Mouse (Mus musculus): ENCODE results near the gene Atp10a. TPM values are rescaled to one million over a fixed set of nuclear protein-coding genes. Genes with fewer than 3 reads are reported as not detected.
A peak's percentile ranks its signal among the peaks of the same experiment; 100 is the strongest.

Gene Atp10a
- polyA plus RNA-seq, 1 experiment from 2014 or later: 2.4 TPM

DNA sequence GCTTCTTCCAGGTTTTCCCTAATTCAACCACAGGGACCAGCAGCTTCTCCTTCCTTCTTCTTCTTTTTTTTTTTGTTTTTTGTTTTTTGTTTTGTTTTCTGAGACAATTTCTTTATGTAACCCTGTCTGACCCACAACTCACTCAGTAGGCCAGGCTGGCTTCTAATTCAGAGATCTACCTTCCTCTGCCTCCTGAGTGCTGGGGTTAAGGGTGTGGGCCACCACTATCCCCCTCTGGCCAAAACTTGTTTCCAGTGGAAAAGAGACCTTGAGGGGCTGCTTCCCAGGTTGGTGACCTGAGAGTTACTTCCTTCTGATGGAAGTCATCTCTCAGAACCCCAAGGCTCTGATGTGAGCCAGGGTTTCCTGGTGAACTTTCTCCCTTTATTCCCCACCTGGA, 4.1 kb downstream of the Atp10a start:
- no peak for ATAC-seq (ENCODE audit: low FRiP score, low read depth)
- peaks cover 21% of the 10 kb centered on the region for H3K27me3 ChIP-seq
- H3K4me2 ChIP-seq (replicated peaks): no peak overlapping the region
- H3K36me3 ChIP-seq: no peaks in the 10 kb centered on the region
- H3K4me1 ChIP-seq: peaks cover 5% of the 10 kb centered on the region
- H3K9me3 ChIP-seq: no peaks in the 10 kb centered on the region
- H3K9ac ChIP-seq (replicated peaks): no peak overlapping the region
- H3K27ac ChIP-seq (replicated peaks): no peak overlapping the region
- H3K4me3 ChIP-seq: no peak overlapping the region

DNA sequence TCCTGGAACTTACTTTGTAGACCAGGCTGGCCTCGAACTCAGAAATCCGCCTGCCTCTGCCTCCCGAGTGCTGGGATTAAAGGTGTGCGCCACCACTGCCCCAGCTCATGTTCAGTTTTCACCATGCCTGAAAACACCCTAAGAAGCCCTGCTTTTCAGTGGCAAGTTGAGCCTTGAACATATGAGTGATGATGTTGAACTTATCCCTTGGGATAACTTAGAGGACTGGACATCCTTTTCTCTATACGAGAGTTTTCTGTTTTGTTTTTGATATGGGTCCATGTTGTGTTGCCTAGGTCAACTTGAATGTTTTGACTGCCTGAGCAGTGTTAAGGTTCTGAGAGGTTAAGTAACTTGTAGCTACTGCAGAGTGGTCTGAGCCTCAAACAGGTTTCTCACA, 4.7 kb downstream of the Atp10a start:
- no peak for ATAC-seq (ENCODE audit: low FRiP score, low read depth)
- no peak overlapping the region for H3K4me3 ChIP-seq
- WGBS: 91% methylated on average over 5 of the region's 5 CpGs
- H3K27me3 ChIP-seq: peaks cover 21% of the 10 kb centered on the region
- peaks cover 5% of the 10 kb centered on the region for H3K4me1 ChIP-seq
- no peaks in the 10 kb centered on the region for H3K9me3 ChIP-seq
- H3K36me3 ChIP-seq: no peaks in the 10 kb centered on the region
- no peak overlapping the region for H3K9ac ChIP-seq (replicated peaks)
- H3K27ac ChIP-seq (replicated peaks): no peak overlapping the region
- H3K4me2 ChIP-seq (replicated peaks): no peak overlapping the region

DNA sequence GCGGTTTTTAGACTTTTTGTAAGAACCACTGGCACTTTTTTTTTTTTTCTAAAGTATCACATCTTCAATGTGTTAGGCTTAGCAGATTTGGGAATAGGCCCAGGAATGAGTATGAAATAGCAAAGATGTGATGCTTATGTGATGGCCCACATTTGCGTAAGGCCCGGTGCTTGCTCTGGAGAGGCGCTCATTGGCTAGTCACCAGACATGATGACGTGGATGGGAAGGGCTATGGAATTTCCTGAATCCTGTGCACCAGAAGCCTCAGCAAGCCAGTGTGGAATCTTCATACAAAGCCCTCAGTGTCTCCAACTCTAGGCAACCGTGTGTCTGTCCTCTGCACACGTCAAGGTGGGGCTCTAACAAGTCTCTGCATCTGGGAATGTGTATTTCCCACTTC, 5.1 kb downstream of the Atp10a start:
- Histone ChIP-seq H3K27ac (replicated peaks) (no peak overlapping the region), H3K4me1 (peaks cover 5% of the 10 kb centered on the region), H3K27me3 (peaks cover 21% of the 10 kb centered on the region), H3K4me3 (no peak overlapping the region), H3K9ac (replicated peaks) (no peak overlapping the region), H3K36me3 (no peaks in the 10 kb centered on the region), H3K4me2 (replicated peaks) (no peak overlapping the region), H3K9me3 (no peaks in the 10 kb centered on the region)
- WGBS: 91% methylated on average over 7 of the region's 7 CpGs
- ATAC-seq (ENCODE audit: low FRiP score, low read depth): no peak

DNA sequence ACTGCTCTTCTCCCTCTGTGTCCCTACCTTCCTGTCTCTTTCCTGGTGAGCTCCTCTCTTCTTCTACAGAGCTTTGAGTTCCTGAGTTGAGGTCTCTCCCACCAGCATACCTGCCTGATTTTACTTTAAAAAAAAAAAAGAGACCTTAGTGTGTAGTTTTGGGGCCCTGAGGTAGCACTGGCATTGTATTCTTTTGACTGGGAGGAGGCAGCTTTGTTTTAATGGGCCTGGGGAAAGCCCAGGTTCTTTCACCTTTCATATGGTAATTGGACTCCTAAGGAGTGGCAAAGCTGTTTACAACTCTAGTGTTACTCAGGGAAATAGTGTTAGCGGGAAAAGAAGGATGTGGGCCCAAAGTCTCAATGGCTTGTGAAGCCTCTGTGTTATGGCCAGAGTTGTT, 12.7 kb downstream of the Atp10a start:
- 19% methylated on average over 1 of the region's 1 CpGs for WGBS
- H3K4me2 ChIP-seq (replicated peaks): no peak overlapping the region
- H3K27ac ChIP-seq (replicated peaks): no peak overlapping the region
- H3K4me1 ChIP-seq: peaks cover 7% of the 10 kb centered on the region; the same call in 1 of the 2 replicates
- no peaks in the 10 kb centered on the region for H3K27me3 ChIP-seq
- no peak overlapping the region for H3K9ac ChIP-seq (replicated peaks)
- no peak for ATAC-seq (ENCODE audit: low FRiP score, low read depth)
- no peak overlapping the region for H3K4me3 ChIP-seq
- H3K36me3 ChIP-seq: no peaks in the 10 kb centered on the region
- no peaks in the 10 kb centered on the region for H3K9me3 ChIP-seq

DNA sequence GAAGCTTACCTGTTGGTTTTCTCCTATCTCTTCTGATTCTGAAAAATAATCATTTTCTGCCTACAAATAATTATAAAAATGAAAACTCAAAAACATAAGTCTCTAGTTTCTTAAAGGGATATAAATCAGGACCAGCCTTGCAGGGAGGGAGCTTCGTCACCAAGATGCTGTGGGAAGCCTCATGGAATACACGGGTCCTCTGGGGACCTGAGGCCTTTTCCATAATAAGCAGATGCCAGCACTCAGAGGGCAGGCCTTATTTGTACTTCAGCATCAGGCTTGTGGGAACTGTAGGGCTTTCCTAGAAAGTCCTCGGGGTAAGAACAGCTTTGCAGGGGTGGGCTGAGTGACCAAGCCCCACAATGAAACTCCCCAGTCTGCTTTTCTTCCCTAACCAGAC, 20.1 kb downstream of the Atp10a start:
- H3K9ac ChIP-seq (replicated peaks): no peak overlapping the region
- H3K27me3 ChIP-seq: no peaks in the 10 kb centered on the region
- H3K9me3 ChIP-seq: no peaks in the 10 kb centered on the region
- H3K4me2 ChIP-seq (replicated peaks): no peak overlapping the region
- H3K4me3 ChIP-seq: no peak overlapping the region
- H3K36me3 ChIP-seq: no peaks in the 10 kb centered on the region
- H3K27ac ChIP-seq (replicated peaks): no peak overlapping the region
- no peak for ATAC-seq (ENCODE audit: low FRiP score, low read depth)
- H3K4me1 ChIP-seq: no peaks in the 10 kb centered on the region
- WGBS: 58% methylated on average over 3 of the region's 3 CpGs

DNA sequence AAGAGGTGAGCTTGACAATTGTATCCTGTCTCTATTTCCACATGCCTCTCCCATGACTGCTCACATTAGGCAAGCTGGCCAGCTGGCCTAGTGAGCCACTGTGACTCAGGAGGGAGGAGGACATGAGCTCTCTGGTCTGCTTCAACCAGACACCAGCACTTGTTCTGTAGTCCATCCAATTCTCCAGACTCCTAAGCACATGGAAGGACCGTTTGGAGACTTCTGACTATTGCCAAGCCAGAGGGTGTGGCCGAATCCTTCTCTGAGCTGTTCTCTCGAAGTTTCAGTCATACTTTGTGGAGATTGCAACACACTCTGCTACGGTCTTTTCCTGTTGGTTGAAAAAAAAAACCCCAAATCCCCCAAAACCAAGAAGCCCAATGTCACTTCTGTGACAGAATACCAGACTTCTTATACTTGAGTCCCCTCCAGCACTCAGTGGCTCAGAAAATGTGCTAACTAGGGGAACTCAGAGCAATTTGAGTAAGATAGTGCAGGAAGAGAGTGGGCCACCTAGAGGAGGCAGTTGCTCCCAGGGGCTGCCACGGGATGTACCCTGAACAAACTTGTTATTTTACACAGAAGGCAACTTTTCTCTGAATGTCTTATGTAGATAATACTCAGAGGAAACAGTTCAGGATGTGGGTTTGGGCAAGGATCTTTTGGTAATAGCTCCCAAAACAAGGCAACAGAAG, 21.3 kb downstream of the Atp10a start:
- Histone ChIP-seq H3K4me3 (no peak overlapping the region), H3K27me3 (no peaks in the 10 kb centered on the region), H3K9ac (replicated peaks) (no peak overlapping the region), H3K27ac (replicated peaks) (no peak overlapping the region), H3K36me3 (no peaks in the 10 kb centered on the region), H3K4me2 (replicated peaks) (no peak overlapping the region), H3K4me1 (no peaks in the 10 kb centered on the region), H3K9me3 (no peaks in the 10 kb centered on the region)
- 75% methylated on average over 5 of the region's 5 CpGs for WGBS
- no peak for ATAC-seq (ENCODE audit: low FRiP score, low read depth)

DNA sequence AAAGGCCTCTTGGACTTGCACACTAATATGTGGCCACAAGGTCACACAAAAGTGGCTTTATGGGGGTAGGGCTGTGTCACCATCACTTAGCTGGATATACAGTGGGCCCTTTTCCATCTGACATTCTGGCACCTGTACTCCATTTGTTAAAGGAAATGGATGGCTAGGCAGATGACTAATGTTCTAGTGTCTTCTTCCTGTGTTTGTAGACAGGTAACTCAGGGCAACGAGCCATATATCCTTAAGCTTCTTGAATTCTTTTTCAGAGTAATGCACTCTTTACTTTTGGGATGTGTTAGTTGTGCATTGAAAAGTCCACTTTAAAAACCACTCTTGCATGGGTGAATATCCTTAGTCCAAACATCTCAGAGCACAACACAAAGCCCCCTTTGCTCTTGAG, 30.0 kb downstream of the Atp10a start:
- Histone ChIP-seq H3K4me2 (replicated peaks) (no peak overlapping the region), H3K9me3 (no peaks in the 10 kb centered on the region), H3K9ac (replicated peaks) (no peak overlapping the region), H3K36me3 (no peaks in the 10 kb centered on the region), H3K27me3 (no peaks in the 10 kb centered on the region), H3K4me1 (peaks cover 5% of the 10 kb centered on the region; the same call in 1 of the 2 replicates), H3K27ac (replicated peaks) (no peak overlapping the region), H3K4me3 (no peak overlapping the region)
- 82% methylated on average over 1 of the region's 1 CpGs for WGBS
- no peak for ATAC-seq (ENCODE audit: low FRiP score, low read depth)

DNA sequence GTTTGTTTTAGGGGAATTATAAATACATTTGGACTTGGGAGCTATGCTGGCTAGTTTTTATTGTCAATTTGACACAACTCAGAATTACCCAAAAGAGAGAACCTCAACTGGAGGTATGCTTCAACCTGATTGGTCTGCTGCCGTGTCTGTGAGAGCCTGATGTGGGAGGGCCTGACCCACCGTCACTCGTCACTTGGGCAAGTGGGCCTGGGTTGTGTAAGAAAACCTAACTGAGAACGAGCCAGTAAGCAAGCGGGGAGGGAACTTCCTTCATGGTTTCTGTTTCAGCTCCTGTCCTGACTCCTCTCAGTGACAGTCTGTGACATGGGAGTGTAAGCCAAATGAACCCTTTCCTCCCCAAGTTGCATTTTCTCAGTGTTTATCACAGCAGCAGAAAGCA, 30.6 kb downstream of the Atp10a start:
- peaks cover 5% of the 10 kb centered on the region; the same call in 1 of the 2 replicates for H3K4me1 ChIP-seq
- H3K27ac ChIP-seq (replicated peaks): no peak overlapping the region
- H3K27me3 ChIP-seq: no peaks in the 10 kb centered on the region
- ATAC-seq (ENCODE audit: low FRiP score, low read depth): no peak
- no peak overlapping the region for H3K4me2 ChIP-seq (replicated peaks)
- H3K9me3 ChIP-seq: no peaks in the 10 kb centered on the region
- H3K9ac ChIP-seq (replicated peaks): no peak overlapping the region
- H3K36me3 ChIP-seq: no peaks in the 10 kb centered on the region
- H3K4me3 ChIP-seq: no peak overlapping the region
- 82% methylated on average over 5 of the region's 5 CpGs for whole genome bisulfite sequencing

DNA sequence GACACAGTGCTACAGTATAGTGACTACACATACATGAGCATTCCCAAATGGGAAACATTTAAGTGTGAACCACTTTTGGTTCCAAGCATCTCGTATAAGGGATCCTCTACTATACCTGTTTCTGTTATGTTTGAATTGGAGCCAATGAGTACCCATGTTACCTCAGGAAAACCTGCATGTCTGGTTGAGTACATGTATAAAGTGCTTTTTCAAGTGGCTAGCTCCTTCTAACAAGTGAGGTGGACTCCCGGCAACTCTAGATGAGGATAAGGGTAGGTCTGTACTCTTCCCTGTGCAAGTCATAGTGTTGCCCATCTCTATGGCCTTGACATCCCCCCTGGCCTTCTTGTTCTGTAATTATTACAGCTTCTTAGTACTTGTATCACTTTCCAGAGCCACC, 31.0 kb downstream of the Atp10a start:
- Histone ChIP-seq H3K36me3 (no peaks in the 10 kb centered on the region), H3K27me3 (no peaks in the 10 kb centered on the region)
- no peak for ATAC-seq (ENCODE audit: low FRiP score, low read depth)

DNA sequence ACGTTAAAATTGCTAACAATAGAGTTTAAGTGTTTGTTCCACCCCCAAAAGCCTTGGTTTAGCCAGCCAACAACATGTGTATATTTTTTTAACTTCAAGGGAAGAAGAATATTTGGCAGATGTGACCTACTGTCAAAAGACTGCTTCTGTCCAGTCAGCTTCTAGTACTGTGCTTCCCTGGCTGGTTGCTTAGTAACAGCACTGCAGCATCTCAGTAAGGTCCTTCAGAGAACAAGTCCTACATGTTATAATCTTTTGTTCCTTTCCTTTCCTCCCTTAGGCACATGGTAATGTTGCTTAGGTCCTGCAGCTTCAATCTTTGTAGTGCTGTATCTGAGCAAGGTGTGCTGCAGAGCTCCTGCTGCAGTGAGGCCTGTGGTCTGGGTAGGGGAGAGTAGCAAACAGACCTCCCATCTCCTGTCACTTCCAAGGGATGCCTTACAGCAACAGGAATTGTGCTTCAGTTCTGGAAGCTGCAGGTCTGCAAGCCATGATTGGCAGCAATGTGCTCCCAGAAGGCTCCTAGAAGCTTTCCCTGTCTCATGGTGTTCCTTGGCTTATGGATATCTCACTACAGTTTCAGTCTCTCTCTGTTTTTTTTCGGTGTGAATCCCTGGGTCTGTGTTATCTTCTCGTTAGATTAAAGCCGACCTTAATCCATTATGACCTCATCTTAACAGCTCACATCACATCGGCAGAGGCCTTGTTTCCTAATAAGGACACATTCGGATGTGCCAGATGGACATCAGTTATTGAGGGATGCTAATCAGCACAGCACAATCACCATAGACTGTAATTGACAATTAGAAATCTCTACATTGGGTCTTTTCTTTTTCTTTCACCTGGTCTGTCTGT, 34.3 kb downstream of the Atp10a start:
- Histone ChIP-seq H3K27ac (replicated peaks) (no peak overlapping the region), H3K36me3 (no peaks in the 10 kb centered on the region), H3K9ac (replicated peaks) (no peak overlapping the region), H3K9me3 (no peaks in the 10 kb centered on the region), H3K4me3 (no peak overlapping the region), H3K27me3 (no peaks in the 10 kb centered on the region), H3K4me2 (replicated peaks) (no peak overlapping the region), H3K4me1 (peaks cover 10% of the 10 kb centered on the region; the same call in 1 of the 2 replicates)
- ATAC-seq (ENCODE audit: low FRiP score, low read depth): peak; percentile 63; the same call in 1 of the 2 replicates
- 69% methylated on average over 6 of the region's 6 CpGs for WGBS

More for the DNA sequence above, 31.0 kb downstream of the Atp10a start:
- peaks cover 5% of the 10 kb centered on the region; the same call in 1 of the 2 replicates for H3K4me1 ChIP-seq
- H3K27ac ChIP-seq (replicated peaks): no peak overlapping the region
- H3K9ac ChIP-seq (replicated peaks): no peak overlapping the region
- WGBS: 93% methylated on average over 2 of the region's 2 CpGs
- H3K9me3 ChIP-seq: no peaks in the 10 kb centered on the region
- H3K4me3 ChIP-seq: no peak overlapping the region
- no peak overlapping the region for H3K4me2 ChIP-seq (replicated peaks)

DNA sequence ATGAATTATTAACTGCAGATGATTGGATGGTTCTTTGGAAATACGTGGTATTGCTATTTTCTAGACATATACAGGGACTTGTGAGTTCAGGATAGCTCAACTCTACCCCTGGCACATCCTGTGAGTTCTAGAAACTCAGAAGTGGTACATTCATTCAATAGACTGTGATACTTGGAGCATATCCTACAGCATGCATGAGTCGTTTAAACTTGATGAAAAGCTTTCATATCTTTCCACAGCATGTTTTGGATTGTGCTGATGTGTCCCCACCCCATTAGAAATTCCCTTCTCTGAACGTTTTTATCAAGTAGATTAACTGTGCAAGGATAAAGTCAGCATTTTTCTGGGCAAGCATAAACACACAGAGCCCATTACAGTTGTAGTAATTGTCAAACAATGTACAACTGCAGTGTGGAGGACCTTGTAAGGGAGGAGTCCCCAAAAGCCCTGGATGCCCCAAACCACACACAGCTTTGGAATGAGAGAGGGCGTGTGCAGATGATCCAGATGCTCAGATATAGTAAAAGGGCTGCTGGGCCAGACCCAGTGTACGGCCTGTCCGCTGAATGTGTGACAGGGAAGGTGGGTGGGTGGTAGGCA, 35.1 kb downstream of the Atp10a start:
- Histone ChIP-seq H3K36me3 (no peaks in the 10 kb centered on the region), H3K27me3 (no peaks in the 10 kb centered on the region), H3K9me3 (no peaks in the 10 kb centered on the region), H3K27ac (replicated peaks) (no peak overlapping the region), H3K4me2 (replicated peaks) (no peak overlapping the region), H3K4me3 (no peak overlapping the region), H3K4me1 (peaks cover 10% of the 10 kb centered on the region; the same call in 1 of the 2 replicates), H3K9ac (replicated peaks) (no peak overlapping the region)
- 80% methylated on average over 6 of the region's 6 CpGs for WGBS
- no peak for ATAC-seq (ENCODE audit: low FRiP score, low read depth)

DNA sequence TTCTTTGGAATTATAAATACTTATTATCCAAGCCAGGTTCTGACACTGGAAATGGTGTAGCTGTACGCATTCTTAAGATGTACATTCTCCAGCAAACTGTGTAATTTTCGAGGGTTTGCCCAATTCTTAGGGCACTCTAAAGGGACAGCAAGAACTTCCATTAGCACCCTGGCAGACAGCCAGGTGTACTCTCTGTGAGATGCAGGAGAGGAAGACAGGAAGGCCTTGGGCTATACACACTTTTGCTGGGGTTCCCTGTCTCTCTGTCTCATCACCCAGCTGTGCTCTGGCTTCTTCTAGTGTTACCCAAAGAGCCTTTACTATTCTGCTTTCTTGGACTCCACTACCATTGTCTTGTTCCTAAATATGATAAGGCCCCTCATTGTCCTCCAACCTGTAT, 36.7 kb downstream of the Atp10a start:
- Histone ChIP-seq H3K4me3 (no peak overlapping the region), H3K4me1 (peaks cover 10% of the 10 kb centered on the region; the same call in 1 of the 2 replicates), H3K4me2 (replicated peaks) (no peak overlapping the region), H3K36me3 (no peaks in the 10 kb centered on the region), H3K9ac (replicated peaks) (no peak overlapping the region), H3K27ac (replicated peaks) (no peak overlapping the region), H3K9me3 (no peaks in the 10 kb centered on the region), H3K27me3 (no peaks in the 10 kb centered on the region)
- 86% methylated on average over 2 of the region's 2 CpGs for WGBS
- no peak for ATAC-seq (ENCODE audit: low FRiP score, low read depth)
